Mouse (Mus musculus): Measurements from ENCODE around the gene Shroom3. TPM values are rescaled to one million over a fixed set of nuclear protein-coding genes. Genes with fewer than 3 reads are reported as not detected.

Gene Shroom3
- polyA plus RNA-seq, 1 experiment from 2014 or later, result 6.2 TPM

GRCm38 (mm10) chr5:92905594-92906008 lies 222.4 kb downstream of the Shroom3 start:
- no peaks in the 10 kb centered on the region for H3K27me3 ChIP-seq (ENCODE audit: control insufficient read depth, insufficient read depth, low read length)
- H3K4me1 ChIP-seq (ENCODE audit: control insufficient read depth, insufficient read depth, low read length), result peaks cover 30% of the 10 kb centered on the region
- peak overlapping the region; percentile 18; the same call in 1 of the 2 replicates for H3K9ac ChIP-seq (ENCODE audit: low read length)
- WGBS, result under 1% methylated on average over 8 of the region's 8 CpGs
- no peak overlapping the region for H3K4me3 ChIP-seq (ENCODE audit: low read depth, low read length)
- DNase-seq (ENCODE audit: low spot score, missing footprints) (peak; percentile 98), ATAC-seq (ENCODE audit: low FRiP score) (peak; percentile 96)
- H3K27ac ChIP-seq (ENCODE audit: low read depth, low read length), result peak overlapping the region; percentile 71
- peaks cover 6% of the 10 kb centered on the region; the same call in 1 of the 2 replicates for H3K9me3 ChIP-seq (ENCODE audit: control insufficient read depth, low read length)
- peak overlapping the region; percentile 8; the same call in 1 of the 2 replicates for H3K4me2 ChIP-seq
- H3K36me3 ChIP-seq (ENCODE audit: control insufficient read depth, insufficient read depth, low read length), result 0 out of 2 replicates have a peak, but pooled peaks cover 2% of the 10 kb centered on the region

- peaks cover 30% of the 10 kb centered on the region for H3K4me1 ChIP-seq (ENCODE audit: control insufficient read depth, insufficient read depth, low read length)
- no peaks in the 10 kb centered on the region for H3K27me3 ChIP-seq (ENCODE audit: control insufficient read depth, insufficient read depth, low read length)
- H3K4me3 ChIP-seq (ENCODE audit: low read depth, low read length), result no peak overlapping the region
- ATAC-seq (ENCODE audit: low FRiP score) (no peak), DNase-seq (ENCODE audit: low spot score, missing footprints) (no peak)
- H3K4me2 ChIP-seq, result no peak overlapping the region
- 91% methylated on average over 4 of the region's 4 CpGs for WGBS
- no peak overlapping the region for H3K27ac ChIP-seq (ENCODE audit: low read depth, low read length)
- peaks cover 6% of the 10 kb centered on the region; the same call in 1 of the 2 replicates for H3K9me3 ChIP-seq (ENCODE audit: control insufficient read depth, low read length)
- 0 out of 2 replicates have a peak, but pooled peaks cover 2% of the 10 kb centered on the region for H3K36me3 ChIP-seq (ENCODE audit: control insufficient read depth, insufficient read depth, low read length)
- H3K9ac ChIP-seq (ENCODE audit: low read length), result no peak overlapping the region
These were observed 225.0 kb downstream of the Shroom3 start for GRCm38 (mm10) chr5:92908227-92908626.

- ATAC-seq (ENCODE audit: low FRiP score) (no peak), DNase-seq (ENCODE audit: low spot score, missing footprints) (no peak)
- WGBS, result 93% methylated on average over 3 of the region's 3 CpGs
- H3K27me3 ChIP-seq (ENCODE audit: control insufficient read depth, insufficient read depth, low read length), result no peaks in the 10 kb centered on the region
- peaks cover 6% of the 10 kb centered on the region; the same call in 1 of the 2 replicates for H3K9me3 ChIP-seq (ENCODE audit: control insufficient read depth, low read length)
- H3K36me3 ChIP-seq (ENCODE audit: control insufficient read depth, insufficient read depth, low read length), result 0 out of 2 replicates have a peak, but pooled peaks cover 2% of the 10 kb centered on the region
- H3K4me2 ChIP-seq, result no peak overlapping the region
- peaks cover 6% of the 10 kb centered on the region for H3K4me1 ChIP-seq (ENCODE audit: control insufficient read depth, insufficient read depth, low read length)
- H3K9ac ChIP-seq (ENCODE audit: low read length), result no peak overlapping the region
- no peak overlapping the region for H3K4me3 ChIP-seq (ENCODE audit: low read depth, low read length)
- no peak overlapping the region for H3K27ac ChIP-seq (ENCODE audit: low read depth, low read length)
These were observed 227.6 kb downstream of the Shroom3 start for GRCm38 (mm10) chr5:92910838-92911237.

GRCm38 (mm10) chr5:92915421-92915820 lies 232.2 kb downstream of the Shroom3 start:
- no peak overlapping the region for H3K4me3 ChIP-seq (ENCODE audit: low read depth, low read length)
- H3K36me3 ChIP-seq (ENCODE audit: control insufficient read depth, insufficient read depth, low read length), result no peaks in the 10 kb centered on the region
- no peak overlapping the region for H3K27ac ChIP-seq (ENCODE audit: low read depth, low read length)
- H3K9ac ChIP-seq (ENCODE audit: low read length), result no peak overlapping the region
- DNase-seq (ENCODE audit: low spot score, missing footprints) (no peak), ATAC-seq (ENCODE audit: low FRiP score) (no peak)
- peaks cover 20% of the 10 kb centered on the region for H3K4me1 ChIP-seq (ENCODE audit: control insufficient read depth, insufficient read depth, low read length)
- H3K27me3 ChIP-seq (ENCODE audit: control insufficient read depth, insufficient read depth, low read length), result no peaks in the 10 kb centered on the region
- WGBS, result 31% methylated on average over 10 of the region's 10 CpGs
- no peak overlapping the region for H3K4me2 ChIP-seq
- no peaks in the 10 kb centered on the region for H3K9me3 ChIP-seq (ENCODE audit: control insufficient read depth, low read length)

GRCm38 (mm10) chr5:92917755-92918154 lies 234.5 kb downstream of the Shroom3 start:
- peak overlapping the region; percentile 30; the same call in 1 of the 2 replicates for H3K27ac ChIP-seq (ENCODE audit: low read depth, low read length)
- ATAC-seq (ENCODE audit: low FRiP score) (peak; percentile 28; the same call in 1 of the 2 replicates), DNase-seq (ENCODE audit: low spot score, missing footprints) (peak; percentile 88)
- H3K4me1 ChIP-seq (ENCODE audit: control insufficient read depth, insufficient read depth, low read length), result peaks cover 20% of the 10 kb centered on the region
- H3K4me2 ChIP-seq, result no peak overlapping the region
- H3K9ac ChIP-seq (ENCODE audit: low read length), result no peak overlapping the region
- 77% methylated on average over 6 of the region's 6 CpGs for WGBS
- no peaks in the 10 kb centered on the region for H3K27me3 ChIP-seq (ENCODE audit: control insufficient read depth, insufficient read depth, low read length)
- no peaks in the 10 kb centered on the region for H3K9me3 ChIP-seq (ENCODE audit: control insufficient read depth, low read length)
- H3K4me3 ChIP-seq (ENCODE audit: low read depth, low read length), result no peak overlapping the region
- H3K36me3 ChIP-seq (ENCODE audit: control insufficient read depth, insufficient read depth, low read length), result no peaks in the 10 kb centered on the region

- Histone ChIP-seq H3K27me3 (ENCODE audit: control insufficient read depth, insufficient read depth, low read length) (no peaks in the 10 kb centered on the region), H3K4me1 (ENCODE audit: control insufficient read depth, insufficient read depth, low read length) (peaks cover 20% of the 10 kb centered on the region), H3K4me2 (no peak overlapping the region), H3K36me3 (ENCODE audit: control insufficient read depth, insufficient read depth, low read length) (no peaks in the 10 kb centered on the region), H3K4me3 (ENCODE audit: low read depth, low read length) (no peak overlapping the region), H3K27ac (ENCODE audit: low read depth, low read length) (peak overlapping the region; percentile 30; the same call in 1 of the 2 replicates), H3K9me3 (ENCODE audit: control insufficient read depth, low read length) (no peaks in the 10 kb centered on the region), H3K9ac (ENCODE audit: low read length) (no peak overlapping the region)
- WGBS, result 17% methylated on average over 10 of the region's 10 CpGs
- DNase-seq (ENCODE audit: low spot score, missing footprints), result peak; percentile 91
- ATAC-seq (ENCODE audit: low FRiP score), result peak; percentile 52
These were observed 234.9 kb downstream of the Shroom3 start for GRCm38 (mm10) chr5:92918170-92918569.

GRCm38 (mm10) chr5:92918866-92919265 lies 235.6 kb downstream of the Shroom3 start:
- ATAC-seq (ENCODE audit: low FRiP score) (0 out of 2 replicates have a peak, but pooled peaks have one; percentile 8), DNase-seq (ENCODE audit: low spot score, missing footprints) (peak; percentile 92)
- peaks cover 20% of the 10 kb centered on the region for H3K4me1 ChIP-seq (ENCODE audit: control insufficient read depth, insufficient read depth, low read length)
- H3K9ac ChIP-seq (ENCODE audit: low read length), result no peak overlapping the region; the same call in 1 of the 2 replicates
- no peak overlapping the region for H3K4me2 ChIP-seq
- H3K4me3 ChIP-seq (ENCODE audit: low read depth, low read length), result no peak overlapping the region
- H3K27me3 ChIP-seq (ENCODE audit: control insufficient read depth, insufficient read depth, low read length), result no peaks in the 10 kb centered on the region
- H3K9me3 ChIP-seq (ENCODE audit: control insufficient read depth, low read length), result no peaks in the 10 kb centered on the region
- no peaks in the 10 kb centered on the region for H3K36me3 ChIP-seq (ENCODE audit: control insufficient read depth, insufficient read depth, low read length)
- H3K27ac ChIP-seq (ENCODE audit: low read depth, low read length), result peak overlapping the region; percentile 46; the same call in 1 of the 2 replicates
- WGBS, result 13% methylated on average over 9 of the region's 9 CpGs

GRCm38 (mm10) chr5:92919390-92919789 lies 236.2 kb downstream of the Shroom3 start:
- Histone ChIP-seq H3K27me3 (ENCODE audit: control insufficient read depth, insufficient read depth, low read length) (no peaks in the 10 kb centered on the region), H3K36me3 (ENCODE audit: control insufficient read depth, insufficient read depth, low read length) (no peaks in the 10 kb centered on the region), H3K9me3 (ENCODE audit: control insufficient read depth, low read length) (no peaks in the 10 kb centered on the region), H3K9ac (ENCODE audit: low read length) (no peak overlapping the region), H3K27ac (ENCODE audit: low read depth, low read length) (no peak overlapping the region; the same call in 1 of the 2 replicates), H3K4me1 (ENCODE audit: control insufficient read depth, insufficient read depth, low read length) (peaks cover 20% of the 10 kb centered on the region), H3K4me3 (ENCODE audit: low read depth, low read length) (no peak overlapping the region), H3K4me2 (no peak overlapping the region)
- ATAC-seq (ENCODE audit: low FRiP score) (no peak), DNase-seq (ENCODE audit: low spot score, missing footprints) (no peak)
- 47% methylated on average over 14 of the region's 14 CpGs for WGBS

- ATAC-seq (ENCODE audit: low FRiP score) (no peak), DNase-seq (ENCODE audit: low spot score, missing footprints) (no peak)
- no peak overlapping the region for H3K4me2 ChIP-seq
- 92% methylated on average over 8 of the region's 8 CpGs for WGBS
- H3K9me3 ChIP-seq (ENCODE audit: control insufficient read depth, low read length), result no peaks in the 10 kb centered on the region
- no peaks in the 10 kb centered on the region for H3K27me3 ChIP-seq (ENCODE audit: control insufficient read depth, insufficient read depth, low read length)
- no peak overlapping the region for H3K27ac ChIP-seq (ENCODE audit: low read depth, low read length)
- no peaks in the 10 kb centered on the region for H3K36me3 ChIP-seq (ENCODE audit: control insufficient read depth, insufficient read depth, low read length)
- peaks cover 26% of the 10 kb centered on the region for H3K4me1 ChIP-seq (ENCODE audit: control insufficient read depth, insufficient read depth, low read length)
- no peak overlapping the region for H3K4me3 ChIP-seq (ENCODE audit: low read depth, low read length)
- no peak overlapping the region for H3K9ac ChIP-seq (ENCODE audit: low read length)
These were observed 237.7 kb downstream of the Shroom3 start for GRCm38 (mm10) chr5:92920984-92921383.

All from midbrain, embryonic 11.5 days (tissue).